Mouse (Mus musculus) stomach, embryonic 15.5 days (tissue): ENCODE results near the gene Egr4. TPM values are rescaled to one million over a fixed set of nuclear protein-coding genes. Genes with fewer than 3 reads are reported as not detected.

Experiments used
- ATAC-seq: fragments of 200-750 bp; cut with Nextera tagmentation; 2 replicates; pipeline ENCODE4 v1.8.0; 2017; ENCODE audit warnings: low read depth, moderate number of reproducible peaks, moderate TSS enrichment; ENCODE audit not compliant: insufficient read depth, low FRiP score
- H3K27ac ChIP-seq: fragments of 300-500 bp; sonication (generic); 2 replicates; pipeline ENCODE4 v1.5.1; 2015; ENCODE audit warnings: mild to moderate bottlenecking, inconsistent platforms
- H3K27me3 ChIP-seq: fragments of 300-500 bp; sonication (generic); replicated peaks from 2 replicates; pipeline ENCODE4 v1.6.1; 2015; ENCODE audit warnings: inconsistent platforms
- H3K36me3 ChIP-seq: fragments of 300-500 bp; sonication (generic); 2 replicates; pipeline ENCODE4 v1.6.1; 2015; ENCODE audit warnings: inconsistent platforms
- H3K4me1 ChIP-seq: fragments of 300-500 bp; sonication (generic); 2 replicates; pipeline ENCODE4 v1.6.1; 2015; ENCODE audit warnings: inconsistent platforms
- H3K4me2 ChIP-seq: fragments of 300-500 bp; sonication (generic); 2 replicates; pipeline ENCODE4 v1.6.1; 2015; ENCODE audit warnings: mild to moderate bottlenecking, inconsistent platforms
- H3K4me3 ChIP-seq: fragments of 300-500 bp; sonication (generic); replicated peaks from 2 replicates; pipeline ENCODE4 v1.5.1; 2015; ENCODE audit warnings: inconsistent platforms
- H3K9ac ChIP-seq: fragments of 300-500 bp; sonication (generic); 2 replicates; pipeline ENCODE4 v1.6.1; 2015; ENCODE audit warnings: inconsistent platforms
- H3K9me3 ChIP-seq: fragments of 300-500 bp; sonication (generic); 2 replicates; pipeline ENCODE4 v1.6.1; 2016; ENCODE audit warnings: inconsistent platforms
- WGBS: fragments of 180-500 bp; shearing (Covaris S2); methylation state at CpG from one replicate; pipeline ENCODE4 v1.1.7; 2015; 5-methylcytosine and 5-hydroxymethylcytosine counted together
- polyA plus RNA-seq: library from polyadenylated mRNA; unstranded; fragments of >200 nt; fragmentation: Nextera tagmentation; extraction: Ambion mirVana; gene quantifications from 2 replicates; pipeline ENCODE4 v1.2.1, GENCODE M21; 2015

The Egr4 gene
- polyA plus RNA-seq, 1 experiment from 2014 or later: not detected

DNA sequence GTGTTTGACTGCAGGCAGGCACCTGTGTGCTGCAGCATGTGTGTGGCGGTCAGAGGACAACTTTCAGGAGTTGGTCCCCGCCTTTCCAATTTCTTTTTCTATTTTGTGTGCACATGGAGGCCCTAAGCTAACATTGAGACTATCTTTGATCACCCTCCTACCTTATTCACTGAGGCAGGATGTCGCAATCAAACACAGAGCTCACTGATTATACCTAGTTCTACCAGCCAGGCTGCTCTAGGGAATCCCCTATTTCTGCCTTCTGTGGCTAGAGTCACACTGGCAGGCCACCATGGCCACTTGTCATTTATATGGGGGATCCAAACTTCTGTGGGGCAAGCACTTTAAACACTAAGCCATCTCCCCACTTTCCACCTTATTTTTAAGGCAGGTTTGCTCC lies 23.7 kb downstream of the Egr4 start:
- Histone ChIP-seq H3K4me2 (peak overlapping the region; percentile 27; the same call in 1 of the 2 replicates), H3K4me3 (no peak overlapping the region), H3K9me3 (no peaks in the 10 kb centered on the region), H3K4me1 (0 out of 2 replicates have a peak, but pooled peaks cover 1% of the 10 kb centered on the region), H3K27me3 (peaks cover 14% of the 10 kb centered on the region), H3K9ac (no peak overlapping the region), H3K27ac (0 out of 2 replicates have a peak overlapping the region, but pooled peaks have one; percentile 19), H3K36me3 (no peaks in the 10 kb centered on the region)
- WGBS: 62% methylated on average over 3 of the region's 3 CpGs
- peak; percentile 70 for ATAC-seq

GRCm38 (mm10) chr6:85488510-85488909 lies 24.9 kb downstream of the Egr4 start:
- Histone ChIP-seq H3K27me3 (peaks cover 26% of the 10 kb centered on the region), H3K4me3 (no peak overlapping the region), H3K9ac (no peak overlapping the region), H3K4me2 (no peak overlapping the region), H3K4me1 (peaks cover 12% of the 10 kb centered on the region), H3K9me3 (no peaks in the 10 kb centered on the region), H3K27ac (no peak overlapping the region), H3K36me3 (no peaks in the 10 kb centered on the region)
- no peak for ATAC-seq
- 76% methylated on average over 4 of the region's 4 CpGs for WGBS

- no peaks in the 10 kb centered on the region for H3K9me3 ChIP-seq
- no peak overlapping the region for H3K4me3 ChIP-seq
- no peak overlapping the region for H3K9ac ChIP-seq
- ATAC-seq: no peak
- H3K4me2 ChIP-seq: no peak overlapping the region
- H3K36me3 ChIP-seq: no peaks in the 10 kb centered on the region
- WGBS: 62% methylated on average over 2 of the region's 2 CpGs
- peaks cover 42% of the 10 kb centered on the region for H3K27me3 ChIP-seq
- H3K4me1 ChIP-seq: peaks cover 12% of the 10 kb centered on the region
- no peak overlapping the region for H3K27ac ChIP-seq
Observed at GRCm38 (mm10) chr6:85485738-85486137, 27.7 kb downstream of the Egr4 start.

GRCm38 (mm10) chr6:85483843-85484721 lies 29.3 kb downstream of the Egr4 start:
- H3K9me3 ChIP-seq: no peaks in the 10 kb centered on the region
- 4% methylated on average over 88 of the region's 92 CpGs for WGBS
- peak; percentile 67; the same call in 1 of the 2 replicates for ATAC-seq
- no peak overlapping the region for H3K27ac ChIP-seq
- no peaks in the 10 kb centered on the region for H3K36me3 ChIP-seq
- peaks cover 42% of the 10 kb centered on the region for H3K27me3 ChIP-seq
- peaks cover 12% of the 10 kb centered on the region for H3K4me1 ChIP-seq
- H3K9ac ChIP-seq: no peak overlapping the region
- H3K4me3 ChIP-seq: peak overlapping the region; percentile 36
- H3K4me2 ChIP-seq: peak overlapping the region; percentile 64

GRCm38 (mm10) chr6:85480685-85481084 lies 32.7 kb downstream of the Egr4 start:
- Histone ChIP-seq H3K4me2 (no peak overlapping the region), H3K9ac (no peak overlapping the region), H3K27ac (no peak overlapping the region), H3K36me3 (no peaks in the 10 kb centered on the region), H3K4me3 (no peak overlapping the region), H3K9me3 (no peaks in the 10 kb centered on the region), H3K4me1 (peaks cover 12% of the 10 kb centered on the region), H3K27me3 (peaks cover 44% of the 10 kb centered on the region)
- no peak for ATAC-seq
- 63% methylated on average over 16 of the region's 16 CpGs for WGBS

GRCm38 (mm10) chr6:85479979-85480378 lies 33.4 kb downstream of the Egr4 start:
- no peak for ATAC-seq
- H3K27me3 ChIP-seq: peaks cover 37% of the 10 kb centered on the region
- 83% methylated on average over 5 of the region's 5 CpGs for WGBS
- no peaks in the 10 kb centered on the region for H3K36me3 ChIP-seq
- H3K4me3 ChIP-seq: no peak overlapping the region
- no peak overlapping the region for H3K4me2 ChIP-seq
- no peak overlapping the region for H3K27ac ChIP-seq
- H3K4me1 ChIP-seq: peaks cover 12% of the 10 kb centered on the region
- H3K9ac ChIP-seq: no peak overlapping the region
- no peaks in the 10 kb centered on the region for H3K9me3 ChIP-seq

GRCm38 (mm10) chr6:85478416-85478815 lies 35.0 kb downstream of the Egr4 start:
- H3K9me3 ChIP-seq: no peaks in the 10 kb centered on the region
- no peak for ATAC-seq
- no peak overlapping the region for H3K9ac ChIP-seq
- H3K4me1 ChIP-seq: no peaks in the 10 kb centered on the region
- no peak overlapping the region for H3K4me2 ChIP-seq
- H3K4me3 ChIP-seq: no peak overlapping the region
- peaks cover 22% of the 10 kb centered on the region; the same call in 1 of the 2 replicates for H3K27me3 ChIP-seq
- WGBS: 42% methylated on average over 14 of the region's 14 CpGs
- no peaks in the 10 kb centered on the region for H3K36me3 ChIP-seq
- H3K27ac ChIP-seq: no peak overlapping the region

- ATAC-seq: no peak
- Histone ChIP-seq H3K4me3 (no peak overlapping the region), H3K27me3 (peaks cover 15% of the 10 kb centered on the region; the same call in 1 of the 2 replicates), H3K9ac (no peak overlapping the region), H3K36me3 (no peaks in the 10 kb centered on the region), H3K27ac (no peak overlapping the region), H3K9me3 (no peaks in the 10 kb centered on the region), H3K4me1 (no peaks in the 10 kb centered on the region), H3K4me2 (no peak overlapping the region)
- 35% methylated on average over 10 of the region's 10 CpGs for WGBS
Observed at GRCm38 (mm10) chr6:85477366-85477917, 35.9 kb downstream of the Egr4 start.

DNA sequence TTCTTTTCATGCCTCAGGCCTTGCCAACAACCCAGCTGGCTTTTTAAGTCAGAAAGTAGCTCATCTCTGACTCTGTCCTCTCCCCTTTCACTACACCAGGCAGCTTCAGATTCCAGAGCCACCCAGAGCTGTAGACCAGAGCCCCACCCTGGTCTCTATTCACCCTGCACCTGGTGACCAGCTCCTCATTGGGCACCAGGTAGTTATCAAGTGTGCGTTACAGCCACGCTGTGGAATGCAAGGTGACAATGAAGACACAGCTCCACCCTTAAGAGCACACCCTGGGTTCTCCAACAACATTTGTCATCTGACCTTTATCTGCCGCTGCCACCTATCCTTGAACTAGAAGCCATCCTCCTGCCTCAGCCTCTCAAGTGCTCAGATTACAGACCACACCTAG lies 37.8 kb downstream of the Egr4 start:
- Histone ChIP-seq H3K9me3 (no peaks in the 10 kb centered on the region), H3K4me1 (no peaks in the 10 kb centered on the region), H3K27ac (no peak overlapping the region), H3K9ac (no peak overlapping the region), H3K4me3 (no peak overlapping the region), H3K36me3 (no peaks in the 10 kb centered on the region), H3K4me2 (no peak overlapping the region), H3K27me3 (0 out of 2 replicates have a peak, but pooled peaks cover 7% of the 10 kb centered on the region)
- no peak for ATAC-seq
- 77% methylated on average over 3 of the region's 3 CpGs for WGBS

DNA sequence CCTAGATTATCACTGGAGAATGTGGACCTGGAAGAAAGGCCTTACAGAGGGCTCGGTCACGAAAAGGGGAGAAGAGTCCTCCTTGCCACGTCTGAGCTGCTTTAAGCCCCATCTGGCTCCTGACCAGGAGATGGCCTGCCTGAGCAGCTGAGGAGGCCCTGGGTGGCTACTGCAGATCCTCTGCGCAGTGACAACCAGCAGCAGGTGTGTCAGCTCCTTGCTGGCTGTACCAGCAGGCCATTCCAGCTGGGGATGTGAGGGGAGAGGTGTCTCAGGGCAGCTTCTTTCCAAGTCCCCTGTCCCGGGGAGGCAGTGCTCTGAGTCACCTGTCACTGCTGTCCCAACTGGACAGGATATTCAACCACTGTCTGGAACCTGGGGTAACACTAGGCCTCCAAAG lies 40.8 kb downstream of the Egr4 start:
- no peaks in the 10 kb centered on the region for H3K4me1 ChIP-seq
- 45% methylated on average over 5 of the region's 5 CpGs for WGBS
- no peak overlapping the region for H3K9ac ChIP-seq
- no peak overlapping the region for H3K4me2 ChIP-seq
- H3K4me3 ChIP-seq: no peak overlapping the region
- no peak for ATAC-seq
- no peaks in the 10 kb centered on the region for H3K27me3 ChIP-seq
- peaks cover 17% of the 10 kb centered on the region for H3K36me3 ChIP-seq
- H3K27ac ChIP-seq: no peak overlapping the region
- no peaks in the 10 kb centered on the region for H3K9me3 ChIP-seq

DNA sequence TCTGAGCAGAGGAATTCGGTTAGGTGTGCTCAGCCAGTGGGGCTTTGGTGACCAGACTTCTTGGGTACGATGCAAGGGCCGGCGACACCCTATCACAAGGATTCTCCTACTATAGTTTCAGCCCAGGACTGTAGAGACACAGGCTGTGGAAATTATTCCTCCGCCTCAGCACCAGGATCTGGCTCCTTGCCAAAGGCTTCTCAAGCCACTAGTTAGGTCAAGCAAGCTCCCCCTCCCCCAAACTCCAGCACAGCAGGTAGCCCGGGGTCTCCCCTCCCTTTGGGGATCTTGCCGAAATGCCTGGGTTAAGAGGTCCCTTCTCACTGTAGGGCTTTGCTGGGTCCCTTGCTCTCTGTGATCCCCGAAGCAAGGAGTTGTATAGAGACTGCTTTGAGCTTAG lies 41.4 kb downstream of the Egr4 start:
- H3K27me3 ChIP-seq: no peaks in the 10 kb centered on the region
- peaks cover 22% of the 10 kb centered on the region for H3K36me3 ChIP-seq
- no peak overlapping the region for H3K4me3 ChIP-seq
- ATAC-seq: no peak
- H3K4me1 ChIP-seq: no peaks in the 10 kb centered on the region
- WGBS: 63% methylated on average over 8 of the region's 8 CpGs
- no peak overlapping the region for H3K4me2 ChIP-seq
- H3K9ac ChIP-seq: no peak overlapping the region
- H3K9me3 ChIP-seq: no peaks in the 10 kb centered on the region
- no peak overlapping the region for H3K27ac ChIP-seq

DNA sequence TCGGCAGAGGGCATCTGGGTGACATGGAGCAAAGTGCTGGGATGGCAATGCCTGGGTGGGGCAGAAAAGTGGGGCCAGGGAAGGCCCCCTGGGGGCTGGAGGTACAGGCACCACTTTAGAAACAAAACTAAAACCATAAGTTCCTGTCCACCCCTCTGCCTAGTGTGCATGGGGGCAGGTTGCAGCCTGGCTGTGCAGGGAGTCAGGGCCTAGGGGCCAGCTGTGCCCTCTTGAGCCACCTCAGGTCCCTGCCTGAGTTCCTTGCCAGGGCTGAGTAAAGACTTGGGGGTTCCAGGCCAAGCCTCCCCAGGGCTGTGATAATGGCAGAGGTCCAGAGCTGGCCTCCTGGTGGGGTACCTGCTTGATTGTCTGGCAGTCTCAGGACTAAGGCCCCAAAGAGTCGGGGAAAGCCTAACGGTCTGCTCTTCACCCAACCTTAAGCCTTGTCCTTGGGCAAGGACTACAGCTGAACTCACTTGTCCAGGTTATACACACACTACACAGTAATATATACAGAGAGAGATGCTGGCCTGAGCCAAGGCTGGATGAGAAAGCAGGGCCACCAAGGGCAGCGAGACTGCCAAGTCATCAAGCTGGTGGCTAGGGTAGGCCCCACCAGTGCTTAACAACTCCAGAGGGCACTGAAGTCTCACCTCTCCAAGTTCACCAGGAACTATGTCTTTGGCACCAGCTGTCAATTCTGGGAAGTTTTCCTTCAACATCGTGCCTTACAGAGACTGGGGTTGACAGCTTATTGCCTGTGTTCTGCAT lies 43.5 kb downstream of the Egr4 start:
- H3K36me3 ChIP-seq: peaks cover 41% of the 10 kb centered on the region
- WGBS: 64% methylated on average over 5 of the region's 5 CpGs
- H3K9ac ChIP-seq: no peak overlapping the region
- no peaks in the 10 kb centered on the region for H3K9me3 ChIP-seq
- no peaks in the 10 kb centered on the region for H3K27me3 ChIP-seq
- ATAC-seq: no peak
- no peak overlapping the region for H3K4me2 ChIP-seq
- no peak overlapping the region for H3K27ac ChIP-seq
- no peaks in the 10 kb centered on the region for H3K4me1 ChIP-seq
- H3K4me3 ChIP-seq: no peak overlapping the region
